Mouse (Mus musculus) gastrocnemius, postnatal 10 days (tissue): ENCODE measurements around the gene Sh3bp4. TPM values are rescaled to one million over a fixed set of nuclear protein-coding genes. Genes with fewer than 3 reads are reported as not detected.

Experiments used
- DNase-seq: peaks from one replicate; pipeline ENCODE4 v3.0.0; 2021; ENCODE audit warnings: mixed read lengths
- total RNA-seq, 2 experiments: library from RNA; stranded (reverse); gene quantifications; 2 replicates each; pipeline ENCODE4 v1.2.3; 2021

The Sh3bp4 gene
- total RNA-seq, 2 experiments from 2014 or later = 7.3 to 10.3 TPM

DNA sequence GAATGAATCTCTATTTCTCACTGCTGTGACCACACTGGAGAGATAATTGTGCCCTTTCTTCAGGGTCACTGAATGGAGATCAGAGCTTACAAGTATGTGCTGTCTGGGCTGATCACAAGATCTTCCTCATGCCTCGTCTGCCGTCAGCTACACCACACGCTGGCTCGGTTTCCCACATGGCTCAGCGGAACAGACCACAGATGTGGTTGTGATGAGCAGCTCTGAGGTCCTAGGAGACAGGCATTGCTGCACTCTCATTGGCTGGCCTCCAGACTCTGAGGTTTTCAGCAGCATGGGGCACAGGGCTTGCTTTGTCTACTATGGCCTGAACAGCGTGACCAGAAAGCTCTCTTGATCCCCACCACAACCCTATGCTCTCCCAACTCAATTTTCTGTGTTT lies 60.2 kb downstream of the Sh3bp4 start:
- DNase-seq = no peak

GRCm38 (mm10) chr1:89131018-89131540 lies 60.9 kb downstream of the Sh3bp4 start:
- DNase-seq = no peak

DNA sequence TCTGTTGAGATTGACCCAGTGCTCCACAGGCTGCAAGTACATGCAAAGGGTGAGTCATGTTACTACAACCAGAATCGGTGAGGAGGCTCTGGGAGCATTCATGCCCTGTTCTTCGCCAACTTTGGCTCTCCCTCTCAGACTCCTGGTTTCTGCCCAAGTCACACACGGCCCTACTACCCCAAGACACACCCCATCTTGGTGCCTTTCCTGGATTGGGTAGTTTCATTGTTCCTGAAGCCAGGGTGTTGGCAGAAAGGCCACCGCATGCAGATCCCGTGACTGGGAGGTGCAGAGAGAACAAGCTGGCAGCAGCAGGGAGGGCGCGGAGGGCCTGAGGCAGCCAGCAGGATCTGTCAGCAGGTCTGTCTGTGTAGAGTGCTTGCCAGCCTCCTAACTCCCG lies 61.5 kb downstream of the Sh3bp4 start:
- no peak for DNase-seq

GRCm38 (mm10) chr1:89133266-89133665 lies 63.1 kb downstream of the Sh3bp4 start:
- no peak for DNase-seq

DNA sequence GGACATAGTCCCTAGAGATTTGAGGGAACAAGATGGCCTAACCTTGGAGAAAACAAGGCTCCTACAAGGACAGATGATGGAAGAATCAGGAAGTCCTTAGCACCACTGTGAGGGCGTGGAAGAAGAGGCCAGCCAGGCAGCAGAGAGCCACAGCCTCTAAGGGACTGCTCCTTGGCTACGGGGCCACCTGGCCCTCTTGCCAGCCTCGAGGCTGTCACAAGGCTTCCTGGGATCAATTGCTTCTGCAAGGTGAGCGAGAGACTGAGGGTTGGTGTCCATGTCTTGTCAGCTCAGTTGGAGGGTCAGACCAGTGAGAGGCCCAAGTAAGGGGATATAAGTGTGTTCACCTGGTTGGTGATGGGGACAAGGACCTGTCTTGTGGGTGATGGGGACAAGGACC lies 63.5 kb downstream of the Sh3bp4 start:
- no peak for DNase-seq

- peak; percentile 48 for DNase-seq
Observed at GRCm38 (mm10) chr1:89136089-89136811, 66.0 kb downstream of the Sh3bp4 start.

DNA sequence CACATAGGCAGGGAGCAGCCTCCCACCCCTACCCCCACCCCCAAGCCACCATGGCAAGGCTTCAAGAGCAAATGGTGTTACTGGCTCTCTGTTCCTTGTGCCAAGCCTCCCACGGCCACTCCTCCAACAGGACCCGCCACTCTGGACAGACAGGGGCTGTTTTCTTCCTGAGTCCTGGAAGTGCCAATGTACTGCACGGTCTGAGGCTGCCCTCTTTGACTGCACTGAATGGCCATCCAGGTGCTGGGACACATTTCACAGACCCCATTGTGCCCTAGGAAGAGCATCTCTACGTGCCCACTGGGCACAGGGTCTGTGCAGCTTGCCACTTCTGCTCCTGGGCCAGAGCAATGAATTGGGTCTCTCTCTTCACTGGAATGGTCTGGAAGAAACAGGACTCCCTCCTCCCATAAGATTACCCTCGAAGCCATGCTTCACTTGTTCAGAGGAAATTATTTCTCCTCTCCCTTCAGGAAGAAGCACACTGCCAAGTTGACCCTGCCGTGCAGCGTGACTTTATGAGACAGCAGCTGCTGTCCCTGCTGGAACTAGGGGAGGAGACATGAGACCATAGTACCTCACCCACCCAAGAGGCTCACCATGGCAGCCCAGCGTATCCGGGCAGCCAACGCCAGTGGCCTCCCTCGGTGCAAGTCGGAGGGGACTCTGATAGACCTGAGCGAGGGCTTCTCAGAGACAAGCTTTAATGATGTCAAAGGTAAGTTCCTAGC lies 67.0 kb downstream of the Sh3bp4 start:
- no peak for DNase-seq

- no peak for DNase-seq
Observed at GRCm38 (mm10) chr1:89138316-89138715, 68.1 kb downstream of the Sh3bp4 start.

DNA sequence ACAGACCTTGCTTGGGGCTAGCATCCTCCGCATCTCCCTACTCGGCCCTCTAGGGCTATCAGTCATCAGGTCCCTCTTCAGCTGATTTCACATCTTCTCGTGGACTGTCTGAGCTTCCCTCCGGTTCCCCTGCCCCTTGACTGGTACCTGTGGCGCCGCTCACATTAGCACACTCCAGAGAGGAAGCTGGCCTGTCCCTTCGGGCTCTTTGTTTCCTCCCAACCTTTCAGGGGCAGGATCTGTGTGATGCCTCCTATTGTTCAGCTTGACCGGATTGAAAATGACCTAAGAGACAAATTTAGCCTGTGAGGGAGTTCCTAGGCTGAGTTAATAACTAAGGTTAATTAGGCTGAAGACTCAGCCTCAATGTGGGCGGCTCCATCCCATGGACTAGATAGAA lies 69.9 kb downstream of the Sh3bp4 start:
- no peak for DNase-seq

- DNase-seq = no peak
Observed at GRCm38 (mm10) chr1:89151071-89151470, 80.9 kb downstream of the Sh3bp4 start.

- no peak for DNase-seq
Observed at GRCm38 (mm10) chr1:89152576-89152975, 82.4 kb downstream of the Sh3bp4 start.

- DNase-seq = no peak
Observed at GRCm38 (mm10) chr1:89153203-89153602, 83.0 kb downstream of the Sh3bp4 start.

GRCm38 (mm10) chr1:89163483-89163882 lies 93.3 kb downstream of the Sh3bp4 start:
- no peak for DNase-seq

DNA sequence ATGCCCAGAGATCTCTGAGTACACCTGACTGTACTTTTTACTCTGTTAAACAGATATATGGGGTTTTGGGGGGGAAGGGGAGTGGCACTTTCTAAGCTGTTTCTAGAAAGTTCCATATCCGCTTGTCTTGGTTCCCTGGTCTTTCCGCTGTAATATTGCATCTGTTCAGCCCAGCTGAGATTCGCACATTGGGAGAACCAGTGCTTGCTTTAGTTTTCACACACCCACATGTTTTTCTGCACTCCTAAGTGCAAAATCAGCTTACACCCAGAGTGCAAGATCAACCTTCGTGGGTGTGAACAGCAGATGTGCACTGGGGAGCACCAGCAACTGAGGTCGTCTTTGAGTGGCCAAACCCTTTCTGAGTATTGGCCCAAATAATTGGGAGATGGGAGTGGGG lies 94.1 kb downstream of the Sh3bp4 start:
- no peak for DNase-seq

- DNase-seq = no peak
Observed at GRCm38 (mm10) chr1:89164685-89165084, 94.5 kb downstream of the Sh3bp4 start.

DNA sequence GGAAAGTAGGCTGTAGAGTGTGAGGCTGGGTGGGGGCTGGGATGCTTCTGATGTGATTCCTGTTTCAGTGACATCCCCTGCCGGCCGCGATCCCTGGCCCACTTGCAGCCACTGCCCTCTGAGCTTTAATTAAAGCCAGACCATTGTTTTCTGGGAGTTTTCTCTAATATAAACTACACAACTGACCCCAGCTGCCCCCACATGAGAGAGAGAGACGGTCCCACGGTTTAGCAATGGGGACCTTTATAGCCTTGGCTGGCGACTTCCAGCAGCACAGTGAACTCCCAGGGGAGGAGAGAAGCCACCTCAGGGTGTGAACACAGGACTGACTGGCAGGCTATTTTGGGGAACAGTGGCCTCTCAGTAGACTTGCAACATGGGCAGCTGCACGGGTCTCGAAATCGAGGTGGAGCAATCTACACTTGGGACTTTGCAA lies 96.6 kb downstream of the Sh3bp4 start:
- no peak for DNase-seq

DNA sequence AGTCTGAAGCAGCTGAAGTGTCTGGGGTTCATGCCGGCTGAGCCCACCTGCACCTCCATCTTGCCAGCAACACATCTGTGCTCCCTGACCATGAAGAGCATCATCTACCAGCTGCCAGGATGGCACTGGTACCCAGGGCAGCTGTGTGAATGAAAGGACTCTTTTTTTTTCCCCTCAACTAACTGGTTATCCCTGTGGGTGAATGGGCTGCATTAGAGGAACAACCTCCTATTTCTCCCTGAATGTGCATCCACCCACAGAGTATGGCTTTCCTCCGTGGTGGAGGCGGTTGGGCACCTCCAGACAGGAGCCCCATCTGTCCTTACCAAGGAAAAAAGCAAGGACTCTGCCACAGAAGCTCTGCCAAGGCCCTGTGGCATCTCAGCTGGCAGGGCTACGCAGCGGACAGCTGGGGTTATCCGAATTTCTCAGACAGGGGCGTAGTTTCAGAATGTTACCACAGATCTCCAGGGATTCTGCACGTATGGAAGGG lies 101.1 kb downstream of the Sh3bp4 start:
- DNase-seq = no peak

DNA sequence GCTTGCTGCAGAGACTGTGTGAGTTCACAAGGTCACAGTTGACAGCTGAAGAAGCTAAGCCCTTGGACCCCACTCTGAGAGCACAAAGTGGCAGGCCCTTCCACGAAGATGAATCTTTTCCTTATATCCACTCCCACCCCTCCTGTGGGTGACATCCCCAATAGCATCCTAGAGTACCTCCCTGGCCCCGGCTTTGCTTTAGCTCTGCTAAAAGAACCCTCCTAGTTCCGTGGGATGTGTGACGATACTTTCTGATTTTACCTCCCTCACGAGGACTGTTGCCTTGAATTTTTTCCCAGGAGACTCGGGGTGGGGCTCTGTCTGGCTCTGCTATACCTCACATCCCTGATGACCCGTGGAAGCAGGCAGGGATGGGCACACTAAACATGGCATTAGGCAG lies 104.4 kb downstream of the Sh3bp4 start:
- DNase-seq = no peak

GRCm38 (mm10) chr1:89175355-89175754 lies 105.1 kb downstream of the Sh3bp4 start:
- no peak for DNase-seq

DNA sequence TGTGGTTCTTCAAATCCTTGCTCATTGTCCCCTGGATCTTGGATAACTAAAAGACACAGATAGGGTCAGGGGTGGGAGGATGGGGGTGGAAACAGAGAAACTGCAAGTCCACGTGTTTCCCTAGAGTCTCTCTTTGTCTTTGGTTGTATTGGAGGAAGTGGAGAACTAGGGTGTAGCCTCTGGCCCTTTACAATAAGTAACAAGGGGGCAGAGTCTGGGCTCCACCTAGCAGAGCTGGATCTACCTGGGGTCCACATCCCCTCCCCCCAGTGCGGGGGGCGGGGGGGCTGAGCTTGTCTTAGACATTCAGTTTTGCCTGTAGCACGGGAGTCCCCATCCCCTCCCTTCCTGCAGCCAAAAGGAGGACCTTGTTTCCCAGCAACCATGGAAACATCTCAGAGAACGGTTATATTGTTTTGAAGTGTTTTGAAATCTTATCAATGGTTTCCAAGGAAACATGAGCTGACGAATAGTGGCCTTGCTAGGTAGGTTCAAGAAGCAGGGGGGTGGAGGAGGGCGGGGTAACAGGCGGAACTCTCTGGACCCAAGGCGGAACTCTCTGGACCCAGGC lies 113.1 kb downstream of the Sh3bp4 start:
- DNase-seq = no peak

- no peak for DNase-seq
Observed at GRCm38 (mm10) chr1:89184111-89184785, 114.0 kb downstream of the Sh3bp4 start.

- DNase-seq = no peak
Observed at GRCm38 (mm10) chr1:89184839-89185238, 114.6 kb downstream of the Sh3bp4 start.
